Mouse (Mus musculus) heart, adult 2 months (tissue): Measurements from ENCODE around the gene Adamts13.

Experiments
- CTCF ChIP-seq: fragments of 200-600 bp; IDR thresholded peaks from 2 replicates; pipeline ENCODE4 v1.8.1; 2022; ENCODE audit warnings: antibody characterized with exemption, mild to moderate bottlenecking, moderate library complexity
- EP300 ChIP-seq: fragments of 200-500 bp; IDR thresholded peaks from 2 replicates; pipeline ENCODE4 v1.6.1; 2011; ENCODE audit warnings: low read depth, low read length, control low read depth; ENCODE audit not compliant: insufficient read depth
- POLR2A ChIP-seq: fragments of 200-500 bp; IDR thresholded peaks from 2 replicates; pipeline ENCODE4 v1.6.1; 2011; ENCODE audit warnings: mild to moderate bottlenecking, low read depth, low read length, control low read depth; ENCODE audit not compliant: insufficient read depth

DNA sequence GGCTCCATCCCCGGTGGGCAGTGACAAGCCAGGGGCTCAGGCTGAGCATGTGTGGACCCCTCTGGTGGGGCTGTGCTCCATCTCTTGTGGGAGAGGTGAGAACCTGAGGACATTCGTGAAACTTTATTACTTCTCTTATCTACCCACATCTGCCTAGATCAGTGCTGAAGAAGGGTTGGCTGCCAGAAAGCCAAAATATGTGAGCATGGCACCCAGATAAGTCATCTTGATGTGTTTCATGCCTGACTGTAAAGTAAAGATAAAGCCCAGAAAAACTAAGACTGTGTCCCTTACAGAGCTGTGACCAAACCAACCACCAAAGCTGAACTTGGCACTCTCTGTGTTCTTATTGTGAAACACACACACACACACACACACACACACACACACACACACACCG is 20.7 kb downstream of the Adamts13 start:
- TF ChIP-seq CTCF = no peak
- no peak for TF ChIP-seq POLR2A
- no peak for TF ChIP-seq EP300
